Mouse (Mus musculus): ENCODE measurements around the gene St3gal4. TPM values are rescaled to one million over a fixed set of nuclear protein-coding genes. Genes with fewer than 3 reads are reported as not detected.

The St3gal4 gene
- polyA plus RNA-seq, 1 experiment from 2014 or later, result 22.3 TPM

- Histone ChIP-seq H3K4me2 (no peak overlapping the region), H3K4me1 (replicated peaks) (peaks cover 25% of the 10 kb centered on the region), H3K9me3 (replicated peaks) (no peaks in the 10 kb centered on the region), H3K4me3 (no peak overlapping the region), H3K27me3 (no peaks in the 10 kb centered on the region), H3K27ac (no peak overlapping the region), H3K9ac (no peak overlapping the region), H3K36me3 (no peaks in the 10 kb centered on the region; the same call in 1 of the 2 replicates)
- no peak for ATAC-seq (replicated peaks; ENCODE audit: insufficient number of reproducible peaks, insufficient read depth, low FRiP score, low read depth)
- WGBS, result 53% methylated on average over 4 of the region's 4 CpGs
These were observed 14.4 kb downstream of the St3gal4 start for GRCm38 (mm10) chr9:35104711-35105110.

- ATAC-seq (replicated peaks; ENCODE audit: insufficient number of reproducible peaks, insufficient read depth, low FRiP score, low read depth), result no peak
- no peak overlapping the region for H3K9ac ChIP-seq
- H3K27ac ChIP-seq, result no peak overlapping the region
- H3K36me3 ChIP-seq, result no peaks in the 10 kb centered on the region; the same call in 1 of the 2 replicates
- no peaks in the 10 kb centered on the region for H3K27me3 ChIP-seq
- H3K4me2 ChIP-seq, result no peak overlapping the region
- peaks cover 9% of the 10 kb centered on the region; the same call in 1 of the 2 replicates for H3K4me1 ChIP-seq (replicated peaks)
- no peaks in the 10 kb centered on the region for H3K9me3 ChIP-seq (replicated peaks)
- 73% methylated on average over 4 of the region's 4 CpGs for WGBS
- no peak overlapping the region for H3K4me3 ChIP-seq
These were observed 20.3 kb downstream of the St3gal4 start for GRCm38 (mm10) chr9:35098762-35099161.

GRCm38 (mm10) chr9:35097901-35098300 lies 21.2 kb downstream of the St3gal4 start:
- H3K27me3 ChIP-seq, result no peaks in the 10 kb centered on the region
- no peak overlapping the region for H3K4me2 ChIP-seq
- no peaks in the 10 kb centered on the region; the same call in 1 of the 2 replicates for H3K36me3 ChIP-seq
- H3K9ac ChIP-seq, result no peak overlapping the region
- peaks cover 9% of the 10 kb centered on the region; the same call in 1 of the 2 replicates for H3K4me1 ChIP-seq (replicated peaks)
- H3K9me3 ChIP-seq (replicated peaks), result no peaks in the 10 kb centered on the region
- WGBS, result 42% methylated on average over 4 of the region's 4 CpGs
- no peak overlapping the region for H3K4me3 ChIP-seq
- no peak for ATAC-seq (replicated peaks; ENCODE audit: insufficient number of reproducible peaks, insufficient read depth, low FRiP score, low read depth)
- H3K27ac ChIP-seq, result no peak overlapping the region

- H3K27me3 ChIP-seq, result no peaks in the 10 kb centered on the region
- no peak for ATAC-seq (replicated peaks; ENCODE audit: insufficient number of reproducible peaks, insufficient read depth, low FRiP score, low read depth)
- H3K4me2 ChIP-seq, result no peak overlapping the region
- H3K27ac ChIP-seq, result no peak overlapping the region
- H3K36me3 ChIP-seq, result no peaks in the 10 kb centered on the region
- no peak overlapping the region for H3K4me3 ChIP-seq
- peaks cover 9% of the 10 kb centered on the region; the same call in 1 of the 2 replicates for H3K4me1 ChIP-seq (replicated peaks)
- H3K9ac ChIP-seq, result no peak overlapping the region
- H3K9me3 ChIP-seq (replicated peaks), result no peaks in the 10 kb centered on the region
- WGBS, result 76% methylated on average over 1 of the region's 1 CpGs
These were observed 23.3 kb downstream of the St3gal4 start for GRCm38 (mm10) chr9:35095726-35096125.

GRCm38 (mm10) chr9:35093350-35093749 lies 25.7 kb downstream of the St3gal4 start:
- WGBS, result 84% methylated on average over 3 of the region's 3 CpGs
- H3K4me1 ChIP-seq (replicated peaks), result peaks cover 6% of the 10 kb centered on the region; the same call in 1 of the 2 replicates
- H3K27me3 ChIP-seq, result no peaks in the 10 kb centered on the region
- H3K36me3 ChIP-seq, result no peaks in the 10 kb centered on the region
- no peak overlapping the region for H3K4me3 ChIP-seq
- H3K27ac ChIP-seq, result no peak overlapping the region
- no peak overlapping the region for H3K4me2 ChIP-seq
- no peak overlapping the region for H3K9ac ChIP-seq
- ATAC-seq (replicated peaks; ENCODE audit: insufficient number of reproducible peaks, insufficient read depth, low FRiP score, low read depth), result no peak
- H3K9me3 ChIP-seq (replicated peaks), result no peaks in the 10 kb centered on the region

- ATAC-seq (replicated peaks; ENCODE audit: insufficient number of reproducible peaks, insufficient read depth, low FRiP score, low read depth), result no peak
- Histone ChIP-seq H3K9me3 (replicated peaks) (no peaks in the 10 kb centered on the region), H3K9ac (no peak overlapping the region), H3K27me3 (no peaks in the 10 kb centered on the region), H3K4me1 (replicated peaks) (peaks cover 3% of the 10 kb centered on the region; the same call in 1 of the 2 replicates), H3K4me2 (no peak overlapping the region), H3K4me3 (no peak overlapping the region), H3K27ac (no peak overlapping the region), H3K36me3 (no peaks in the 10 kb centered on the region)
- 85% methylated on average over 2 of the region's 2 CpGs for WGBS
These were observed 26.2 kb downstream of the St3gal4 start for GRCm38 (mm10) chr9:35092904-35093303.

- WGBS, result 36% methylated on average over 2 of the region's 2 CpGs
- Histone ChIP-seq H3K4me3 (no peak overlapping the region), H3K9me3 (replicated peaks) (no peaks in the 10 kb centered on the region), H3K27me3 (no peaks in the 10 kb centered on the region), H3K4me1 (replicated peaks) (peaks cover 10% of the 10 kb centered on the region), H3K36me3 (no peaks in the 10 kb centered on the region), H3K4me2 (no peak overlapping the region), H3K9ac (no peak overlapping the region), H3K27ac (no peak overlapping the region)
- ATAC-seq (replicated peaks; ENCODE audit: insufficient number of reproducible peaks, insufficient read depth, low FRiP score, low read depth), result no peak
These were observed 57.6 kb downstream of the St3gal4 start for GRCm38 (mm10) chr9:35061446-35061845.

- 84% methylated on average over 5 of the region's 5 CpGs for WGBS
- H3K27ac ChIP-seq, result no peak overlapping the region
- no peak overlapping the region for H3K4me3 ChIP-seq
- H3K4me2 ChIP-seq, result no peak overlapping the region
- no peak for ATAC-seq (replicated peaks; ENCODE audit: insufficient number of reproducible peaks, insufficient read depth, low FRiP score, low read depth)
- no peaks in the 10 kb centered on the region for H3K9me3 ChIP-seq (replicated peaks)
- H3K4me1 ChIP-seq (replicated peaks), result peaks cover 10% of the 10 kb centered on the region
- no peak overlapping the region for H3K9ac ChIP-seq
- H3K27me3 ChIP-seq, result no peaks in the 10 kb centered on the region
- no peaks in the 10 kb centered on the region for H3K36me3 ChIP-seq
These were observed 59.2 kb downstream of the St3gal4 start for GRCm38 (mm10) chr9:35059881-35060280.

GRCm38 (mm10) chr9:35058596-35059354 lies 60.3 kb downstream of the St3gal4 start:
- H3K9ac ChIP-seq, result no peak overlapping the region
- no peaks in the 10 kb centered on the region for H3K36me3 ChIP-seq
- peaks cover 10% of the 10 kb centered on the region for H3K4me1 ChIP-seq (replicated peaks)
- ATAC-seq (replicated peaks; ENCODE audit: insufficient number of reproducible peaks, insufficient read depth, low FRiP score, low read depth), result no peak
- no peaks in the 10 kb centered on the region for H3K9me3 ChIP-seq (replicated peaks)
- H3K27ac ChIP-seq, result no peak overlapping the region
- H3K4me2 ChIP-seq, result no peak overlapping the region
- 87% methylated on average over 2 of the region's 2 CpGs for WGBS
- H3K27me3 ChIP-seq, result no peaks in the 10 kb centered on the region
- H3K4me3 ChIP-seq, result no peak overlapping the region

GRCm38 (mm10) chr9:35058186-35058585 lies 60.9 kb downstream of the St3gal4 start:
- no peak overlapping the region for H3K9ac ChIP-seq
- no peaks in the 10 kb centered on the region for H3K9me3 ChIP-seq (replicated peaks)
- peaks cover 3% of the 10 kb centered on the region; the same call in 1 of the 2 replicates for H3K36me3 ChIP-seq
- WGBS, result 87% methylated on average over 4 of the region's 4 CpGs
- ATAC-seq (replicated peaks; ENCODE audit: insufficient number of reproducible peaks, insufficient read depth, low FRiP score, low read depth), result no peak
- peaks cover 10% of the 10 kb centered on the region for H3K4me1 ChIP-seq (replicated peaks)
- H3K27ac ChIP-seq, result no peak overlapping the region
- H3K4me3 ChIP-seq, result no peak overlapping the region
- no peak overlapping the region for H3K4me2 ChIP-seq
- no peaks in the 10 kb centered on the region for H3K27me3 ChIP-seq

GRCm38 (mm10) chr9:35057631-35058030 lies 61.4 kb downstream of the St3gal4 start:
- no peaks in the 10 kb centered on the region for H3K27me3 ChIP-seq
- H3K9ac ChIP-seq, result no peak overlapping the region
- ATAC-seq (replicated peaks; ENCODE audit: insufficient number of reproducible peaks, insufficient read depth, low FRiP score, low read depth), result no peak
- H3K4me3 ChIP-seq, result no peak overlapping the region
- no peak overlapping the region for H3K27ac ChIP-seq
- peaks cover 9% of the 10 kb centered on the region; the same call in 1 of the 2 replicates for H3K36me3 ChIP-seq
- no peaks in the 10 kb centered on the region for H3K9me3 ChIP-seq (replicated peaks)
- H3K4me1 ChIP-seq (replicated peaks), result peaks cover 13% of the 10 kb centered on the region
- H3K4me2 ChIP-seq, result no peak overlapping the region
- 87% methylated on average over 6 of the region's 6 CpGs for WGBS

- no peaks in the 10 kb centered on the region for H3K27me3 ChIP-seq
- no peak for ATAC-seq (replicated peaks; ENCODE audit: insufficient number of reproducible peaks, insufficient read depth, low FRiP score, low read depth)
- peaks cover 22% of the 10 kb centered on the region for H3K4me1 ChIP-seq (replicated peaks)
- 79% methylated on average over 3 of the region's 3 CpGs for WGBS
- peaks cover 12% of the 10 kb centered on the region; the same call in 1 of the 2 replicates for H3K36me3 ChIP-seq
- H3K4me2 ChIP-seq, result no peak overlapping the region
- no peak overlapping the region for H3K4me3 ChIP-seq
- no peaks in the 10 kb centered on the region for H3K9me3 ChIP-seq (replicated peaks)
- no peak overlapping the region for H3K9ac ChIP-seq
- no peak overlapping the region for H3K27ac ChIP-seq
These were observed 62.5 kb downstream of the St3gal4 start for GRCm38 (mm10) chr9:35056611-35057010.
